Mouse (Mus musculus): ENCODE results near the gene Mkln1. TPM values are rescaled to one million over a fixed set of nuclear protein-coding genes. Genes with fewer than 3 reads are reported as not detected.

The Mkln1 gene
- total and polyA plus RNA-seq, 2 experiments from 2014 or later = 113 to 217 TPM

- H3K27ac ChIP-seq (ENCODE audit: low read depth) = no peak overlapping the region
- no peaks in the 10 kb centered on the region for H3K27me3 ChIP-seq (ENCODE audit: control insufficient read depth, insufficient read depth, low read length)
- no peak for ATAC-seq (ENCODE audit: insufficient read depth, low read depth)
- H3K4me2 ChIP-seq (ENCODE audit: low read depth, low read length) = no peak overlapping the region
- no peak for TF ChIP-seq EP300 (IDR thresholded peaks at IDR 0.05; ENCODE audit: low read depth)
- no peak for TF ChIP-seq CTCF (IDR thresholded peaks at IDR 0.05; ENCODE audit: low read depth)
- peaks cover 48% of the 10 kb centered on the region for H3K36me3 ChIP-seq (replicated peaks; ENCODE audit: control insufficient read depth, insufficient read depth, low read length)
- no peak overlapping the region for H3K9ac ChIP-seq (replicated peaks; ENCODE audit: low read depth, low read length)
- no peaks in the 10 kb centered on the region for H3K9me3 ChIP-seq (replicated peaks; ENCODE audit: control insufficient read depth, low read length)
- no peak overlapping the region for H3K4me3 ChIP-seq (ENCODE audit: low read depth, low read length)
- no peak for DNase-seq (ENCODE audit: low spot score)
- no peaks in the 10 kb centered on the region for H3K4me1 ChIP-seq (ENCODE audit: control insufficient read depth, insufficient read depth)
- WGBS = 66% methylated on average over 2 of the region's 2 CpGs
These were observed 97.7 kb downstream of the Mkln1 start for GRCm38 (mm10) chr6:31496227-31496626.

- Histone ChIP-seq H3K4me1 (ENCODE audit: control insufficient read depth, insufficient read depth) (no peaks in the 10 kb centered on the region), H3K36me3 (replicated peaks; ENCODE audit: control insufficient read depth, insufficient read depth, low read length) (peaks cover 53% of the 10 kb centered on the region), H3K4me2 (ENCODE audit: low read depth, low read length) (no peak overlapping the region), H3K9me3 (replicated peaks; ENCODE audit: control insufficient read depth, low read length) (no peaks in the 10 kb centered on the region), H3K4me3 (ENCODE audit: low read depth, low read length) (no peak overlapping the region), H3K27ac (ENCODE audit: low read depth) (no peak overlapping the region), H3K27me3 (ENCODE audit: control insufficient read depth, insufficient read depth, low read length) (no peaks in the 10 kb centered on the region), H3K9ac (replicated peaks; ENCODE audit: low read depth, low read length) (no peak overlapping the region)
- DNase-seq (ENCODE audit: low spot score) (no peak), ATAC-seq (ENCODE audit: insufficient read depth, low read depth) (no peak)
- 90% methylated on average over 10 of the region's 10 CpGs for WGBS
- TF ChIP-seq CTCF (IDR thresholded peaks at IDR 0.05; ENCODE audit: low read depth) = no peak
- TF ChIP-seq EP300 (IDR thresholded peaks at IDR 0.05; ENCODE audit: low read depth) = no peak
These were observed 101.3 kb downstream of the Mkln1 start for GRCm38 (mm10) chr6:31499836-31500235.

GRCm38 (mm10) chr6:31500260-31500659 lies 101.7 kb downstream of the Mkln1 start:
- ATAC-seq (ENCODE audit: insufficient read depth, low read depth) = no peak
- Histone ChIP-seq H3K9me3 (replicated peaks; ENCODE audit: control insufficient read depth, low read length) (no peaks in the 10 kb centered on the region), H3K27ac (ENCODE audit: low read depth) (no peak overlapping the region), H3K36me3 (replicated peaks; ENCODE audit: control insufficient read depth, insufficient read depth, low read length) (peaks cover 48% of the 10 kb centered on the region), H3K4me1 (ENCODE audit: control insufficient read depth, insufficient read depth) (no peaks in the 10 kb centered on the region), H3K9ac (replicated peaks; ENCODE audit: low read depth, low read length) (no peak overlapping the region), H3K4me2 (ENCODE audit: low read depth, low read length) (no peak overlapping the region), H3K4me3 (ENCODE audit: low read depth, low read length) (no peak overlapping the region), H3K27me3 (ENCODE audit: control insufficient read depth, insufficient read depth, low read length) (no peaks in the 10 kb centered on the region)
- WGBS = 90% methylated on average over 2 of the region's 2 CpGs
- no peak for TF ChIP-seq CTCF (IDR thresholded peaks at IDR 0.05; ENCODE audit: low read depth)
- TF ChIP-seq EP300 (IDR thresholded peaks at IDR 0.05; ENCODE audit: low read depth) = no peak
- no peak for DNase-seq (ENCODE audit: low spot score)

GRCm38 (mm10) chr6:31500691-31501090 lies 102.2 kb downstream of the Mkln1 start:
- H3K4me3 ChIP-seq (ENCODE audit: low read depth, low read length) = no peak overlapping the region
- H3K9me3 ChIP-seq (replicated peaks; ENCODE audit: control insufficient read depth, low read length) = no peaks in the 10 kb centered on the region
- no peaks in the 10 kb centered on the region for H3K27me3 ChIP-seq (ENCODE audit: control insufficient read depth, insufficient read depth, low read length)
- TF ChIP-seq CTCF (IDR thresholded peaks at IDR 0.05; ENCODE audit: low read depth) (no peak), EP300 (IDR thresholded peaks at IDR 0.05; ENCODE audit: low read depth) (no peak)
- DNase-seq (ENCODE audit: low spot score) (no peak), ATAC-seq (ENCODE audit: insufficient read depth, low read depth) (no peak)
- no peak overlapping the region for H3K9ac ChIP-seq (replicated peaks; ENCODE audit: low read depth, low read length)
- H3K4me2 ChIP-seq (ENCODE audit: low read depth, low read length) = no peak overlapping the region
- no peak overlapping the region for H3K27ac ChIP-seq (ENCODE audit: low read depth)
- peaks cover 46% of the 10 kb centered on the region for H3K36me3 ChIP-seq (replicated peaks; ENCODE audit: control insufficient read depth, insufficient read depth, low read length)
- H3K4me1 ChIP-seq (ENCODE audit: control insufficient read depth, insufficient read depth) = no peaks in the 10 kb centered on the region

GRCm38 (mm10) chr6:31502614-31503013 lies 104.1 kb downstream of the Mkln1 start:
- H3K27ac ChIP-seq (ENCODE audit: low read depth) = no peak overlapping the region
- TF ChIP-seq CTCF (IDR thresholded peaks at IDR 0.05; ENCODE audit: low read depth) (no peak), EP300 (IDR thresholded peaks at IDR 0.05; ENCODE audit: low read depth) (no peak)
- H3K4me3 ChIP-seq (ENCODE audit: low read depth, low read length) = no peak overlapping the region
- no peaks in the 10 kb centered on the region for H3K4me1 ChIP-seq (ENCODE audit: control insufficient read depth, insufficient read depth)
- DNase-seq (ENCODE audit: low spot score) = no peak
- H3K4me2 ChIP-seq (ENCODE audit: low read depth, low read length) = no peak overlapping the region
- WGBS = 90% methylated on average over 2 of the region's 2 CpGs
- H3K9ac ChIP-seq (replicated peaks; ENCODE audit: low read depth, low read length) = no peak overlapping the region
- no peak for ATAC-seq (ENCODE audit: insufficient read depth, low read depth)
- H3K9me3 ChIP-seq (replicated peaks; ENCODE audit: control insufficient read depth, low read length) = no peaks in the 10 kb centered on the region
- peaks cover 39% of the 10 kb centered on the region for H3K36me3 ChIP-seq (replicated peaks; ENCODE audit: control insufficient read depth, insufficient read depth, low read length)
- no peaks in the 10 kb centered on the region for H3K27me3 ChIP-seq (ENCODE audit: control insufficient read depth, insufficient read depth, low read length)

GRCm38 (mm10) chr6:31513726-31514125 lies 115.2 kb downstream of the Mkln1 start:
- no peak for ATAC-seq (ENCODE audit: insufficient read depth, low read depth)
- Histone ChIP-seq H3K9ac (replicated peaks; ENCODE audit: low read depth, low read length) (no peak overlapping the region), H3K9me3 (replicated peaks; ENCODE audit: control insufficient read depth, low read length) (no peaks in the 10 kb centered on the region), H3K4me1 (ENCODE audit: control insufficient read depth, insufficient read depth) (no peaks in the 10 kb centered on the region), H3K36me3 (replicated peaks; ENCODE audit: control insufficient read depth, insufficient read depth, low read length) (peaks cover 17% of the 10 kb centered on the region), H3K27ac (ENCODE audit: low read depth) (no peak overlapping the region), H3K27me3 (ENCODE audit: control insufficient read depth, insufficient read depth, low read length) (no peaks in the 10 kb centered on the region), H3K4me2 (ENCODE audit: low read depth, low read length) (no peak overlapping the region), H3K4me3 (ENCODE audit: low read depth, low read length) (no peak overlapping the region)
- TF ChIP-seq EP300 (IDR thresholded peaks at IDR 0.05; ENCODE audit: low read depth) = no peak
- no peak for TF ChIP-seq CTCF (IDR thresholded peaks at IDR 0.05; ENCODE audit: low read depth)
- 47% methylated on average over 6 of the region's 6 CpGs for WGBS
- no peak for DNase-seq (ENCODE audit: low spot score)

Data from heart, postnatal 0 days (tissue).